Mouse (Mus musculus) left cerebral cortex, postnatal 36 days (tissue): ENCODE results near the gene Ankrd66. TPM values are rescaled to one million over a fixed set of nuclear protein-coding genes. Genes with fewer than 3 reads are reported as not detected.

Experiments
- DNase-seq, 2 experiments: peaks; one replicate each; pipeline ENCODE4 v3.0.0; 2021 to 2022; ENCODE audit warnings: low spot score in 2 of 2, mixed read lengths in 1 of 2
- intact Hi-C: fragments of 180-260 bp; cut with DNase I; formaldehyde crosslinking; loops from one replicate; pipeline ENCODE4 v1.15.1; 2025
- total RNA-seq, 2 experiments: library from RNA; stranded (reverse); gene quantifications; 2 replicates each; pipeline ENCODE4 v1.2.3; 2021

Ankrd66 gene
- under 1 TPM in 1 of 2 experiments, not detected in 1; 0.32 TPM for total RNA-seq

- DNase-seq: no peak
- intact Hi-C loops: no loop called here
Measured at GRCm38 (mm10) chr17:43543539-43543938, at the start of gene Ankrd66. Gene Ankrd66 (minus strand): TSS chr17:43543639.

GRCm38 (mm10) chr17:43592296-43593291 is 49.2 kb upstream of the Ankrd66 start:
- intact Hi-C loops: no loop called here
- peak; percentile 23 to 37 for DNase-seq

- intact Hi-C loops: no loop called here
- no peak for DNase-seq
Measured at GRCm38 (mm10) chr17:43590531-43590930, 47.1 kb upstream of the Ankrd66 start.

GRCm38 (mm10) chr17:43589750-43590149 is 46.3 kb upstream of the Ankrd66 start:
- intact Hi-C loops: no loop called here
- DNase-seq: no peak

- DNase-seq: no peak
- intact Hi-C loops: no loop called here
Measured at GRCm38 (mm10) chr17:43587278-43587677, 43.8 kb upstream of the Ankrd66 start.

GRCm38 (mm10) chr17:43584771-43585170 is 41.3 kb upstream of the Ankrd66 start:
- DNase-seq: no peak
- intact Hi-C loops: no loop called here

GRCm38 (mm10) chr17:43581012-43581467 is 37.6 kb upstream of the Ankrd66 start:
- intact Hi-C loops: no loop called here

GRCm38 (mm10) chr17:43580456-43580855 is 37.0 kb upstream of the Ankrd66 start:
- DNase-seq: no peak
- intact Hi-C loops: no loop called here

More at GRCm38 (mm10) chr17:43581012-43581467, 37.6 kb upstream of the Ankrd66 start:
- DNase-seq: peak; percentile 5 to 14

- intact Hi-C loops: no loop called here
- no peak for DNase-seq
Measured at GRCm38 (mm10) chr17:43573624-43574073, 30.2 kb upstream of the Ankrd66 start.

GRCm38 (mm10) chr17:43569287-43569686 is 25.8 kb upstream of the Ankrd66 start:
- intact Hi-C loops: loop anchor here (5.0 kb wide), 1 partner anchor 52 kb away; no protein-coding TSS in a partner anchor
- no peak for DNase-seq

- intact Hi-C loops: loop anchor here (5.0 kb wide), 1 partner anchor 51 kb away; no protein-coding TSS in a partner anchor
- DNase-seq: peak; percentile 35 to 45
Measured at GRCm38 (mm10) chr17:43567992-43568888, 24.8 kb upstream of the Ankrd66 start, which contains the start of gene Pla2g7. Gene Pla2g7 (plus strand): TSS chr17:43568098.

- peak in 1 of 2 experiments; percentile 13 for DNase-seq
- intact Hi-C loops: loop anchor here (5.0 kb wide), 1 partner anchor 50 kb away; no protein-coding TSS in a partner anchor
Measured at GRCm38 (mm10) chr17:43567593-43567991, 24.2 kb upstream of the Ankrd66 start.

- no peak for DNase-seq
- intact Hi-C loops: no loop called here
Measured at GRCm38 (mm10) chr17:43563192-43563987, 20.0 kb upstream of the Ankrd66 start.

- intact Hi-C loops: no loop called here
- DNase-seq: no peak
Measured at GRCm38 (mm10) chr17:43558678-43559077, 15.2 kb upstream of the Ankrd66 start.

GRCm38 (mm10) chr17:43557541-43558090 is 14.2 kb upstream of the Ankrd66 start:
- peak; percentile 11 to 31 for DNase-seq
- intact Hi-C loops: no loop called here

GRCm38 (mm10) chr17:43557104-43557503 is 13.7 kb upstream of the Ankrd66 start:
- intact Hi-C loops: no loop called here
- DNase-seq: no peak

GRCm38 (mm10) chr17:43554516-43555403 is 11.3 kb upstream of the Ankrd66 start:
- intact Hi-C loops: no loop called here
- DNase-seq: no peak
